Mouse (Mus musculus): ENCODE results near the gene Dpm1.

Dpm1 gene

DNA sequence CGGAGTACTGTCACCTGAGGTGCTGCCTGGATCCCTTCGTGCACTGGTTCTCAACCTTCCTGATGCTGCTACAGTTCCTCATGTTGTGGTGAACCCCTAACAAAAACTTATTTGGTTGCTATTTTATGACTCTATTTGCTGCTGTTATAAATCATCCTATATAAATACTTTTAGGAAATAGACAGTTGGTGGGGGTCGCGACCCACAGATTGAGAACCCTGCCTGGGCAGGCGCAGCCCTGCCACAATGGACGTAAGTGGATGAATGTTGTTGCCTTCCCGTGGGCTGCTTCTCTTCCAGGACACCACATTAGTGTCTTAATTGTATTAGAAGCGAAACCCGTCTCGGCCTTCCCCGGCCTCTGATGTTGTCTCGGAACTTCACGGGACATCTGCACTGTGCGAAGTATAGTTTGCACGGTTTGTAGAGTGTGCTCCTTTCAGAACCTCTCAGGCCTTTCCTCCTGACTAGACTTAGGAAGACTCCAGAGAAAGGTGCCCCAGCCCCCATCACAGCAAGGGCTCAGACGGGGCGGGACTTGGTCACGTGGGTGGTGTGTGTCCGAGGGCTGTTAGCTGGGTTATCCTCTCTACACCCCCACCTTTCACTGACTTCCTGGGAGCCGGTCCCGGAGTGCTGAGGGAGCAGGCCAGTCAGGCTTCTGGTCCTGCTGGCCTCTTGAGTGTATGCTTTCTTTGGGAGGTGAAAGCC lies 63.5 kb downstream of the Dpm1 start:
- peak; percentile 81 for DNase-seq (ENCODE audit: low read depth, low spot score)

DNA sequence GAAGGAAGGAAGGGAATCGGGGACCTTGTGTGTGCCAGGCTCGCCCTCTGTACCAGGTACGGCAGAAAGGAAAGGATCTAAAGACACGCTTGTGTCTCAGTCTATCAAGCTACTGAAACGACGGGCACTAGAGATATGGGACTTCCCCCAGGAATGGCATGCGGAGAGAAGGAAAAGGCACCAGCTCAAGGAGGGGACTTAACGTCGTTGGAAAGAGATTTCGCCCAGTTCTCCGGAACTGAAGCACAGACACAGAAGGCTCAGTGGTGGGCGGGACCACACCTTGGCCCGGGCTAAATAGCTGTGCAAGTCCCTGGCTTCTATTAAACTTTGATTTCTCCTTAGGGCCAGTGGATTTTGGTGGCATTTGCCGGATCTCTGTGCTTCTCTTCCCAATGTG lies 68.4 kb downstream of the Dpm1 start:
- peak; percentile 61 for DNase-seq (ENCODE audit: low read depth, low spot score)

DNA sequence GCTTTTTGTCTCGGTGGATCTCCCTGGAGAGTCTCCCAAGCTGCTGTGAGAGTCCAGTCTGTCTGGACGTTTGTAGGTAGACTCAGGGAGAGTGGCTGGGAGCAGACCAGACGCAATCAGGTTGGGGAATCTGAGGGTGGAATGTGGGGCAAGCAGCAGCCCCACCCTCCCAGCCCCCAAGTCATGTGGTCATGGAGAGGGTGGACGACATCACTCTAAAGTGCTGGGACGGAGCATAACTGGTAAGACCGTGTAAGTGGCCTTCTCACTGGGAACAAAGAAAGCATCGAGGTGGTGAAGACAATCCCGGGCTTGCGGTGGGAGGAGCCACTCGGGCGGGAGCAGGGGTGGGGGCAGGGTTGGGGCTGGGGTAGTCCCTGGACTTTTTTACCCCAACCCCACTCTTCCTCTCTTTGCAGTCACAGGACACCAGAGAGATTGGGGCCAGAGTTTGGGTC lies 68.8 kb downstream of the Dpm1 start:
- DNase-seq (ENCODE audit: low read depth, low spot score): peak; percentile 73

DNA sequence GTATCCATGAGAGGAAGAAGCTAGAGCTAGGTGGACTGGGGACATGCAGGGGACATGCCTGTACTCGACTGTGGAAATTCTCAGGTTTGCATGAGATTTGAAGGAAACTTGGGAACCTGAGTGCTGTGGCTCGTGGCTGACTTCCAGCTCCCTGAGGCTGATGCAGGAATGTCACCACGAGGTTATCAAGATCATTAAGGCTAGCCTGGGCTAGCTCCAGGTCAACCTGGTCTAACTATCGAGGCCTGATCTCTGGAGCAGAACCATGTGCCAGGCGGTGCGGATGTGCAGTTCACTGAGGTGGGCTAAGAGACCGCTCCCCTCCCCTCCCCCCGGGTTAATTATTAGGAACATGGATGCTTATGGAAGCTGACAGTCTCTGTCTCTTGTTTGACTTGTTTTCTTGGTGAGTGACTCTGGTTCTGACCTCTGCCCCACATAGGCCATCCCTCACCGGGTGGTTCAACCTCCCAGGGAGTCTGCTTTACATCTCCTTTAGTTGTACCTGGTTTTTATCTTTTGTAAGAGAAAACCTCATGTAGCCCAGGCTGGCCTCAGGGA lies 69.9 kb downstream of the Dpm1 start:
- DNase-seq (ENCODE audit: low read depth, low spot score): no peak
